Mouse (Mus musculus) lung, postnatal 4 days (tissue): ENCODE data around the gene Il17rb.

ENCODE experiments used
- DNase-seq, 2 experiments: peaks; one replicate each; pipeline ENCODE4 v3.0.0; 2021

Il17rb gene

DNA sequence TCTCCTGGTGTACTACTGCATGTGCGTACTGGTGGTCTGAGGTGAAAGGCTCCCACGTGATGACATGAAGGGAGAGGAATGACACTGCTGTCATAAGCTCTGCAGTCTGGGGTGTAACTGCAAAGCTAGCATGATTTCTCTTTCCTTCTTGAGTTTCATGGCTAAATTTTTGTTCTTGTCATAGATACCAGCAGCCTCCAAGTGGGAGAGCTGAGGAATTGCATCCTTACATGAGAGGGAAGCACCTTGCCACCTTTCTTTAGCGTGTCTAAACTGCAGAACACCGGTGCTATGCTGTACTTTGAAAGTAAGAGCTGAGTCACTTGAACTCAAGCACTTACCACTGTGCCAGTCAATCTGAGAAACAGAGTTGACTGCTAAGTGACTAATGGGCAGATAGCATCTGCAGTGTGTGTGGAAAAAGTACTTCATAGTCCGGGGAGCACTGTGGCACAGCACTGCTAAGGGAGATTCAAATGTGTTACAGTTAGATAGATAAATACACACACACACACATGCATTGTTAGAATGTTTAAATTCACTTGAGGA lies 61.9 kb downstream of the Il17rb start:
- no peak for DNase-seq
